Mouse (Mus musculus) bone marrow, adult 2 months (tissue): ENCODE results near the gene Olfr805.

Experiments
- CTCF ChIP-seq: fragments of 200-500 bp; IDR thresholded peaks from 2 replicates; pipeline ENCODE4 v1.5.1; 2011; ENCODE audit warnings: low read length, control low read depth; ENCODE audit not compliant: control insufficient read depth, insufficient read depth
- POLR2A ChIP-seq: fragments of 200-500 bp; IDR thresholded peaks from 2 replicates; pipeline ENCODE4 v1.6.1; 2011; ENCODE audit warnings: low read depth, mild to moderate bottlenecking, control low read depth, low read length, borderline replicate concordance; ENCODE audit not compliant: control insufficient read depth

GRCm38 (mm10) chr10:129702910-129703309 lies 26.3 kb downstream of the Olfr805 start, which contains the start of gene Olfr804:
- TF ChIP-seq POLR2A: no peak
- no peak for TF ChIP-seq CTCF
